Mouse (Mus musculus): Measurements from ENCODE around the gene Ccdc12. TPM values are rescaled to one million over a fixed set of nuclear protein-coding genes. Genes with fewer than 3 reads are reported as not detected.

Gene Ccdc12
- polyA plus RNA-seq, 1 experiment, result 59.2 TPM

DNA sequence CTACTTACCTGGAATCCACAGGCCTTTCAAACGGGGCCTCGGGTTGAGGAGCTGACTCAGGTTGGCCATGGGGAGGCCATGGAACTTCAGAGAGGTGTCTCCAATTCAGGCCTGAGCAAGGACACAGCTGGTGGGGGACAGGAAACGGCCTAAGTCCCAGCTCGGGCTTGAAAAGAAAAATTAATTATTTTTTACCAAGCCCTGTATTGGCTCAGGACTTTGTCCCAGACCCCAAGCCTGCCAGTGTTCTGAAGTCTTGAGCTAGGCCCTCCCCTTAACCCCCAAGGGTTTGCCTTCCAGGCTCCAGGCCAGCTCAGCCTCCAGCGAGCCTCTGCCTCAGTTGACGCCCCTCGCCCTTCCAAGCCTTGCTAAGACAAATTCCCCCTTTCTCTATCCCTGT, 90.7 kb downstream of the Ccdc12 start, which contains the start of gene Pth1r:
Gene Pth1r (minus strand): TSS at position 185 of the 400 bp plus-strand sequence.
- H3K79me2 ChIP-seq (ENCODE audit: control insufficient read depth, insufficient read depth), result no peaks in the 10 kb centered on the region
- H3ac ChIP-seq (ENCODE audit: control insufficient read depth, insufficient read length), result no peak within 1 kb of the TSS
- no peak within 1 kb of the TSS for H3K4me2 ChIP-seq (ENCODE audit: low read depth)
- H3K4me3 ChIP-seq, result no peak within 1 kb of the TSS
- no peaks in the 10 kb centered on the region for H3K36me3 ChIP-seq (ENCODE audit: control insufficient read depth, insufficient read depth)
- peaks cover 95% of the 10 kb centered on the region for H3K27me3 ChIP-seq (ENCODE audit: control insufficient read depth, insufficient read depth, insufficient read length)
- TF ChIP-seq TCF3 (IDR thresholded peaks at IDR 0.05; ENCODE audit: insufficient read length, low read depth), result no peak
- no peak for TF ChIP-seq POLR2AphosphoS2 (IDR thresholded peaks at IDR 0.05; ENCODE audit: insufficient read length, low read depth)
- no peak for TF ChIP-seq MYOG (IDR thresholded peaks at IDR 0.05; ENCODE audit: control insufficient read depth in 1 of 3, insufficient read depth in 1 of 3, insufficient read length in 2 of 3, low read depth in 2 of 3)
- TF ChIP-seq MAX (IDR thresholded peaks at IDR 0.05; ENCODE audit: low read depth), result no peak
- no peak for TF ChIP-seq SRF (IDR thresholded peaks at IDR 0.05; ENCODE audit: control insufficient read depth, insufficient read length, low read depth)
- TF ChIP-seq E2F4 (IDR thresholded peaks at IDR 0.05; ENCODE audit: insufficient read depth), result no peak
- no peak for TF ChIP-seq MYOD1 (IDR thresholded peaks at IDR 0.05; ENCODE audit: control insufficient read depth in 1 of 3, insufficient read length in 2 of 3, low read depth in 2 of 3)
- TF ChIP-seq CEBPB (IDR thresholded peaks at IDR 0.05; ENCODE audit: insufficient read depth, poor library complexity, severe bottlenecking), result no peak
- no peak for TF ChIP-seq REST (IDR thresholded peaks at IDR 0.05; ENCODE audit: insufficient read depth, insufficient read length)
- TF ChIP-seq USF1 (IDR thresholded peaks at IDR 0.05; ENCODE audit: low read depth), result no peak
- no peak for TF ChIP-seq POLR2A (IDR thresholded peaks at IDR 0.05; ENCODE audit: insufficient read length, low read depth)
- TF ChIP-seq TCF12 (IDR thresholded peaks at IDR 0.05; ENCODE audit: insufficient read depth, poor library complexity, severe bottlenecking), result no peak

DNA sequence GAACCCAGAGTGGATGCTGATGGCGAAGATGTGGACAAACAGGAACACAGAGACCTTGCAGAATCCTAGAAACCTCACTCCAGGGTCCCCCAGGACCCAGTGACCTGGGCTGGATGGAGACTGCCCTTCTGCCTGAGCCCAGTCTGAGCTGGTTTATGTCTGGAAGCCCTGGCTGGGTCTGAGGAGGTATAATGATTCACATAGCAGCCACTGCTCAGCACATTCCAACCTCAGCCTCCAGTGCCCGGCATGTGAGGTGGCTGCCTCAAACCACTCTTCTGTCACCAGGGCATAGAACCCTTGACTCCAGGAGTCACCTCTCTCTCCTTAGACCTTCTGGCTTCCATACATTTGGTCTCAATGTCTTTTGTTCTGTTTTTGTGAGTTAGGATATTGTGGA, 92.1 kb downstream of the Ccdc12 start:
- no peak overlapping the region for H3ac ChIP-seq (ENCODE audit: control insufficient read depth, insufficient read length)
- TF ChIP-seq POLR2A (IDR thresholded peaks at IDR 0.05; ENCODE audit: insufficient read length, low read depth), result no peak
- no peak overlapping the region for H3K4me2 ChIP-seq (ENCODE audit: low read depth)
- H3K36me3 ChIP-seq (ENCODE audit: control insufficient read depth, insufficient read depth), result no peaks in the 10 kb centered on the region
- no peak overlapping the region for H3K4me3 ChIP-seq
- H3K79me2 ChIP-seq (ENCODE audit: control insufficient read depth, insufficient read depth), result no peaks in the 10 kb centered on the region
- peaks cover 96% of the 10 kb centered on the region for H3K27me3 ChIP-seq (ENCODE audit: control insufficient read depth, insufficient read depth, insufficient read length)

DNA sequence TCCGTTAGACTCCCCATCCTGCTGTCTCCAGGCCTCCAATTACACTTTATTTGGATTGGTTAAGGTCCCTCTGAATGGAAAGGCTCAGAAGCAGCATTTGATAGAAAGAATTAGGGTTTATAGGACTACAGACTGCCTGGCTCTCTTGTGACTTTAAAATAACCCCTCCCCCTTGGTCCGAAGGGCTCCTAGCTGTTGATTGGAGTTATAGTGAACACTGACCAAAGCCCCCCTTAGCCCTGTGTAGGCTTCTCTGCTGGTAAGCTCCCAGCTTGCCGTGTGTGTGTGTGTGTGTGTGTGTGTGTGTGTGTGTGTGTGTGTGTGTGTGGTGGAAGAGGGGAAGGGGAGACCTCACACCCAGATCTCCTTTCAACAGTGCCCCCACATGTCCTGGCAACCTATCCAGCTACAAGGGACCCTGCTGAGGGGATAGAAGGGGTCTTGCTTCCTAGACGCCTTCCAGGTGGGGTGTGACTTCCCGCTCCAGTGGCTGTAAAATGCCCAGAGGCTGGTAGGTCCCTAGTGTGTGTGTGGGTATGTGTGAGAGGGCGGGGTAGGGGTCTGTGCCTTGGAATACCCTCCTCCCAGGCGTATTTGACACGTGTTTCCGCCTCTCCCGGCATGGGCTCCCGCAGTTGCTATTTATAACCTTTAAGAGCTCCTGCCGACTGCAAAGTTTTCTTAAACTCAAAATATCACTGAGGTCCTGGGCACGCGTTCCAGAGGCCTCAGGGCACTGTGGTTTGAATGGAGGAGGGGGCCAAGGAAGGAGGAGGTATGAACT, 94.3 kb downstream of the Ccdc12 start:
- Histone ChIP-seq H3K36me3 (ENCODE audit: control insufficient read depth, insufficient read depth) (no peaks in the 10 kb centered on the region), H3K27me3 (ENCODE audit: control insufficient read depth, insufficient read depth, insufficient read length) (peaks cover 92% of the 10 kb centered on the region), H3K4me3 (no peak overlapping the region), H3K4me2 (ENCODE audit: low read depth) (no peak overlapping the region), H3ac (ENCODE audit: control insufficient read depth, insufficient read length) (no peak overlapping the region), H3K79me2 (ENCODE audit: control insufficient read depth, insufficient read depth) (no peaks in the 10 kb centered on the region)
- TF ChIP-seq CEBPB (IDR thresholded peaks at IDR 0.05; ENCODE audit: insufficient read depth, poor library complexity, severe bottlenecking) (no peak), SRF (IDR thresholded peaks at IDR 0.05; ENCODE audit: control insufficient read depth, insufficient read length, low read depth) (no peak), MAX (IDR thresholded peaks at IDR 0.05; ENCODE audit: low read depth) (no peak), REST (IDR thresholded peaks at IDR 0.05; ENCODE audit: insufficient read depth, insufficient read length) (no peak), TCF3 (IDR thresholded peaks at IDR 0.05; ENCODE audit: insufficient read length, low read depth) (no peak), E2F4 (IDR thresholded peaks at IDR 0.05; ENCODE audit: insufficient read depth) (no peak), USF1 (IDR thresholded peaks at IDR 0.05; ENCODE audit: low read depth) (no peak), MYOG (IDR thresholded peaks at IDR 0.05; ENCODE audit: control insufficient read depth in 1 of 3, insufficient read depth in 1 of 3, insufficient read length in 2 of 3, low read depth in 2 of 3) (no peak), TCF12 (IDR thresholded peaks at IDR 0.05; ENCODE audit: insufficient read depth, poor library complexity, severe bottlenecking) (no peak), POLR2AphosphoS2 (IDR thresholded peaks at IDR 0.05; ENCODE audit: insufficient read length, low read depth) (no peak), POLR2A (IDR thresholded peaks at IDR 0.05; ENCODE audit: insufficient read length, low read depth) (no peak), MYOD1 (IDR thresholded peaks at IDR 0.05; ENCODE audit: control insufficient read depth in 1 of 3, insufficient read length in 2 of 3, low read depth in 2 of 3) (no peak)

DNA sequence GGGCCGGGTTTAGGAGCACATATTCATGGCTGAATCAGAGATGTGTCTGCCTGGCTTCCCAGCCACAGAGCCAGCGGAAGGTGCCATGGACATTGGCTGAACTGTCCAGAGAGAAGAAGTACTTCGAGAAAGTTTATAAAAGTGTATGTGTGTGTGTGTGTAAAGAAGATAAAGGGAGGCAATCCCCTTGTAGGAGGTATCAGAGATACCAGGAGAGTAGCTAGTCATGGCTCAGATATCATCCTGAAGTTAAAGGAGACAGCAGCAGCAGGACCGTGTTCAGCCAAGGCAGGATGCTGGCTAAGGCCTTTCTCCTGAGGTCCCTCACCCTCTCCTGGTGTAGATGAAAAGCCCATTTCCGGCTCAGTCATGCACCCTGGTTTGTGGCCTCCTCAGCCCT, 95.1 kb downstream of the Ccdc12 start:
- no peaks in the 10 kb centered on the region for H3K36me3 ChIP-seq (ENCODE audit: control insufficient read depth, insufficient read depth)
- H3K27me3 ChIP-seq (ENCODE audit: control insufficient read depth, insufficient read depth, insufficient read length), result peaks cover 90% of the 10 kb centered on the region
- H3ac ChIP-seq (ENCODE audit: control insufficient read depth, insufficient read length), result no peak overlapping the region
- H3K4me2 ChIP-seq (ENCODE audit: low read depth), result no peak overlapping the region
- H3K4me3 ChIP-seq, result no peak overlapping the region
- no peaks in the 10 kb centered on the region for H3K79me2 ChIP-seq (ENCODE audit: control insufficient read depth, insufficient read depth)
- TF ChIP-seq POLR2A (IDR thresholded peaks at IDR 0.05; ENCODE audit: insufficient read length, low read depth) (no peak), MAX (IDR thresholded peaks at IDR 0.05; ENCODE audit: low read depth) (no peak), SRF (IDR thresholded peaks at IDR 0.05; ENCODE audit: control insufficient read depth, insufficient read length, low read depth) (no peak), TCF3 (IDR thresholded peaks at IDR 0.05; ENCODE audit: insufficient read length, low read depth) (no peak), E2F4 (IDR thresholded peaks at IDR 0.05; ENCODE audit: insufficient read depth) (no peak), TCF12 (IDR thresholded peaks at IDR 0.05; ENCODE audit: insufficient read depth, poor library complexity, severe bottlenecking) (no peak)

DNA sequence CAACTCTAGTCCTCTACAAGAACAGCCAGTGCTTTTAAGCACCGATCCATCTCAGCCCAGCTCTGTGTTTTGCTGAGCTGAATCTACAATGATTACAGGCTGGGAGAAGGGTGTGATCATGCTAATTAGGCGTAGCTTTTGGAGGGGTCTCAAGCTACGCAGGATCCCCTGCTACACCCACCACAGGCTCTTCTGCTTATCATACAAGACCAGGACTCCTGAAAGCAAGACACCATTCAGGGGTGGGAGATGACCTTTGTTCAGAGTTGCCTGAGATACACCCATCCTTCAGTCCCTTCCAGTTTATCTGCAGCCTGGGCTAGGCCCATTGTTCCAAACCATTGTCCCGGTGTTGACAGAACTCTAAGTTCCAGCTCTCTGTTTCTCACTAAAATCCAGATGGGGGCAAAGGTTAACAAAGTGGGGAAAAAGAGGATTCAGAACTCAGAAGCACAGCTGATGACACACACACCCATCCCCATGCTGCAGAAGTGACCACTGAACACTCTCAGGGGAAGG, 96.7 kb downstream of the Ccdc12 start:
- TF ChIP-seq MYOG (IDR thresholded peaks at IDR 0.05; ENCODE audit: control insufficient read depth in 1 of 3, insufficient read depth in 1 of 3, insufficient read length in 2 of 3, low read depth in 2 of 3), result no peak
- TF ChIP-seq MYOD1 (IDR thresholded peaks at IDR 0.05; ENCODE audit: control insufficient read depth in 1 of 3, insufficient read length in 2 of 3, low read depth in 2 of 3), result no peak
- TF ChIP-seq REST (IDR thresholded peaks at IDR 0.05; ENCODE audit: insufficient read depth, insufficient read length), result no peak
- TF ChIP-seq USF1 (IDR thresholded peaks at IDR 0.05; ENCODE audit: low read depth), result no peak
- no peak for TF ChIP-seq POLR2AphosphoS2 (IDR thresholded peaks at IDR 0.05; ENCODE audit: insufficient read length, low read depth)
- no peak for TF ChIP-seq MAX (IDR thresholded peaks at IDR 0.05; ENCODE audit: low read depth)
- no peak for TF ChIP-seq POLR2A (IDR thresholded peaks at IDR 0.05; ENCODE audit: insufficient read length, low read depth)
- peaks cover 86% of the 10 kb centered on the region for H3K27me3 ChIP-seq (ENCODE audit: control insufficient read depth, insufficient read depth, insufficient read length)
- H3K4me2 ChIP-seq (ENCODE audit: low read depth), result no peak overlapping the region

More for the DNA sequence above, 96.7 kb downstream of the Ccdc12 start:
- H3K36me3 ChIP-seq (ENCODE audit: control insufficient read depth, insufficient read depth), result no peaks in the 10 kb centered on the region
- no peak overlapping the region for H3ac ChIP-seq (ENCODE audit: control insufficient read depth, insufficient read length)
- no peak overlapping the region for H3K4me3 ChIP-seq
- no peaks in the 10 kb centered on the region for H3K79me2 ChIP-seq (ENCODE audit: control insufficient read depth, insufficient read depth)

Measured in myocyte (in vitro differentiated cells).